Mouse (Mus musculus): ENCODE measurements around the gene Epha6. TPM values are rescaled to one million over a fixed set of nuclear protein-coding genes. Genes with fewer than 3 reads are reported as not detected.

Gene Epha6
- polyA plus RNA-seq, 1 experiment from 2014 or later, result 0.30 TPM

Small RNA genes lying within 50 kb of the gene (microRNA-seq; reads per million reads assigned to microRNA genes)
- gene Gm24755, result not detected

Data from forebrain, embryonic 10.5 days (tissue).